Mouse (Mus musculus): ENCODE data around the gene Mafg.

Gene Mafg

GRCm38 (mm10) chr11:120623961-120624679, 9.3 kb downstream of the Mafg start:
- in situ Hi-C loops (cut with MboI; ENCODE audit: low sequenced_read_pairs): no loop called here

DNA sequence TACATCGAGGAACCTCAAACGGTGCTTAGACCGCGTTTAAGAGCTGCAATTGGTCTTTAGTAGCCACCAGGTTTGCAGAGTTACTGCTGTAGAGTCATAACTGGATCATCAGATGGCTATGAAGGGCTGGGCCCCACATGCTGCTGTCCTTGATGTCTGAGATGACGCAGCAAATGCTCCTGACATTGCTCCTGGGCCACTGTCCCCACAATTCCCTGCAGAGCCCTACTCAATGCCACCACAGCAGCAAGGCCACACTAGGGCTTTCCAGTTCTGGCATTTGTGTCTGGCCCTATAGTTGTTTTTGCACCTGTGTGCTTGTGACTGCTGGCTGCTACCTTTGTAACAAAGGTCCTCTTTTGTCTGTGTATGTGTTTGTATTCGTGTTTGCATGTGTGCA, 10.6 kb downstream of the Mafg start:
- in situ Hi-C loops (cut with MboI; ENCODE audit: low sequenced_read_pairs): no loop called here

DNA sequence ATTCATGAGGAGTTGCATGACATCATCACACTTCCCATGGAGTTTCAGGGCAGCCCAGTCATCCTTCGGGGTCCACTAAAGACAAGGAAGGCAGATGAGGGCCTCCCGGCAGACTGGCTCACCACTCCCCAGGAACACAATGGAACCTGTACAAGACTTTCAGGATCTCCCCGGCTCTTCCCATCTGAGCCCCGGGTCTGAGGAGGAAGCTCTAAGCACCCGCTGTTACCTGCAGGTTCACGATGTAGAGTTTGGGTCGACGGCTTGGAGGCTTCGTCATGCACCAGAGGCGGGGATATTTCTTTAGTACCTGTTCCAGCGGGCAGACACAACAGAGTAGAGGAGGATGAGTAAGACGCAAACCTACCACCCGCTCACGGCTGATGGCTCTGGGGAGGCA, 13.2 kb downstream of the Mafg start:
- in situ Hi-C loops (cut with MboI; ENCODE audit: low sequenced_read_pairs): no loop called here

- in situ Hi-C loops (cut with MboI; ENCODE audit: low sequenced_read_pairs): no loop called here
Observed at GRCm38 (mm10) chr11:120618619-120619535, 14.5 kb downstream of the Mafg start.

DNA sequence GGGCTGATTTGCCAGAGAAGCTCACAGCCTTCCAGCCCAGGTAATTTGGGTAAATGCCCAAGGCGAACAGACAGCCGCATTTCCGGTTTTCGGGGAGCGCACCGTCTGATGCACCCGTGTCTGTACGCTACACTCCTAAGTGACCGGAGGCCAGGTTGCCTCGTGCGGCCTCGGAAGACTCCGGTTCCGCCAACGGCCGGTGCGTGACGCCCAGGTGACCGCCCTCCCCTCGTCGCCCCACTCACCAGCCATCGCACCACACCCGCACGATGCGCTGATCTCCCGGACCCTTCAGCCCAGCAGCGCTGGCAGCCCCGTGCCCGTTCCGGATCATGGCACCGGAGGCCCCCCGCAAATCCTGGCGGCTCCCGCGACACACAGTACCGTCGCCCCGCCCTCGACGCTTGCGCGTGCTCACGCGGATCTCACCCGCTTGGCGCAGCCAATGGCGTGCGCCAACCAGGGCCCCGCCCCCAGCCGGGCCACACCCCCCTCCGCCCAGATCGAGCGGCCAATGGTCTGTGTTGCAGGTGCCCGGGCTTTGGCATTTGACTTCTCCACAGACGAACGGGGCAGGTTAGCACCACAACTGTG, 15.8 kb downstream of the Mafg start, which contains the start of gene Pcyt2:
TSS of gene Pcyt2 (minus strand) at position 418 of the 594 bp plus-strand sequence.
- in situ Hi-C loops (cut with MboI; ENCODE audit: low sequenced_read_pairs): no loop called here

DNA sequence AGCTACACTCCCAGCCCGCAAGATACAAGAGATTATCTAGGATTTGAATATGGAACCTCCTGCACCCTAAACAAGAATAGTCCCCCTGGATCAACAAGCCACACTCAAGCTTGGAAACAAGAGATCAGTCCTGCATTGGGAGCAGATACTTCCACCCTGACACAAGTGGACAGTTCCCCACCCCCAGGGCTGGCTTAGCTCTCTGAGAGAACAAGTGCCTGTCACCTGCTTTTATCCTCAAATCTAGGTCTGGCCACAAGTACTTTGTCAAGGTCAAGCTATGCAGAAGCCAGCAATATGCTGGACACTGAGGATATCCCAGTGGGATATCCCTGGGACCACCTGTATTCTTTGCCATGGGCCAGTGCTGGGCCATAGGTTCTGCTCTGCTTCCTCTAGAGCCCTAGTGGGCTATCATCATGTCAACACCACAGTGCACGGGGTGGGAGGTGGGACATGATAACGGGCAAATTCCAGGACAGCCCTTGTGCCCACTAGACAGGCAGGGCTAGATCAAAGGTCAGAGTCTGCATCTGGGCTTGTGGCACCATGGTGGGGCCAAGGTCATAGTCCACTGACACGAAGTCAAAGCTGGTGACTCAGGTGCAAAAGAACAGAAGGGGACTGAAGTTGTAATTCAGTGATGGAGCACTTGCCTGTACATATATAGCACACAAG, 16.6 kb downstream of the Mafg start:
- in situ Hi-C loops (cut with MboI; ENCODE audit: low sequenced_read_pairs): no loop called here

DNA sequence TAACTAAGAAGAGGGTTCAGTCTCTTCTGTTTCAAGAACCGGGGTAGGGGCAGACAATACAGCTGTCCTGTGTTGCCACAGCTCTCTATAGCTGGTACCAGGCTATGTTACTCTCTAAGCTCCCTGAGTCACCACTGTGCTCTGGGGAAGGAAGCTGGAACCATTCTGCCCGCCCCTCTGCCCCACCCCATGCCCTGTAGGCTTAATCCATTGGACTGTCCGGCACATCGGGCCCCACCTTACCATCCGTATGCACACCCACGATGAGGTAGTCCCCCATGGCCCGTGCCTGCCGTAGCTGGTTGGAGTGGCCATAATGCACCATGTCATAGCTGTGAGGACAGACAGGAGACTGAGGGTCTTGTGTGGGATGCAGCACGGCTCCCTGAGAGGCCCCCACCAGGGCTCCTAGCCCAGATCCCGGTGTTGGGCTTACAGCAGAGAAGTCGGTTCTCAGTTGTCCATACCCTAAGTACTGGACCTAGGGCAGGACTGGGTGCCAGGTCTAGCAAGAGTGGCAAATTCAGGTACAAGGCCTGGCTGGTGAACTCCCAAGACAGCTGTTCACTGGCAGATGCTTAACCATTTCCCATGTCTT, 17.7 kb downstream of the Mafg start:
- in situ Hi-C loops (cut with MboI; ENCODE audit: low sequenced_read_pairs): no loop called here

DNA sequence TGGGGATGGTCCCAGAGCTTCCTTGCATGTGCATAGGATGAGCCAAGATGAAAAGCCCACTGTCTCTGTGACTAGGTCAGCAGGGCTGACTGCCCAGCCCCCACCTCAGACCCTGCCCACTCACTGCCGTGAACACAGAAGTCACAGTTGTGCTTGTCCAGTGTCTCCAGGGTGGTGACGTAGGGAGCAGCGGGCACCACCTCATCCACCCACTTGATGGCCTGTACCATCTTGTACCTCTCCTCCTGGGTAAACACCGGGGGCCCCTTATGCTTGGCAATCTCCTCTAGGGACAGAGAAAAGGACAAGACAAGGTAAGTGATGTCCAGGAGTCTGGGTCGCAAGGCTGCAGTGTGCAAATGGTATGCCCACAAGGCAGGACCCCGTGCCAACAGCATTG, 18.2 kb downstream of the Mafg start:
- in situ Hi-C loops (cut with MboI; ENCODE audit: low sequenced_read_pairs): no loop called here

DNA sequence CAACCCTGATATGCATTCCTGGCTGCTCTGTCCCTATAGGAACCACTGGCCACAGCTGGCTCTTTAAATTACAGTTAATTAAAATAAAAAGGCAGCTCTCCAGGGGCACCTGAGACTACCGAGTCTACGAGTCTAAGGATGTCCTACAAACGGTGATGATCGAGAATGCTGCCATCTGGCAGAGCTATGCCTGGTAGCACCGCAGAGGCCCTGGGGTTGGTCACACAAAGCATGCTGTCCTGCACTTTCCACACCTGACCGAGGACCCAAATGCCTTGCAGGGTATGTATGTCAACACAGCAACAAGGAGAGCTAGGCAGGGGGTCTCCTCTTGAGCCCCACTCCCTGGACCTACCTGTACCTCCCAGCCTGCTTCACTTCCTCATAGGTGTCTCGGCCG, 19.4 kb downstream of the Mafg start:
- in situ Hi-C loops (cut with MboI; ENCODE audit: low sequenced_read_pairs): no loop called here

- in situ Hi-C loops (cut with MboI; ENCODE audit: low sequenced_read_pairs): no loop called here
Observed at GRCm38 (mm10) chr11:120613481-120613972, 19.9 kb downstream of the Mafg start.

DNA sequence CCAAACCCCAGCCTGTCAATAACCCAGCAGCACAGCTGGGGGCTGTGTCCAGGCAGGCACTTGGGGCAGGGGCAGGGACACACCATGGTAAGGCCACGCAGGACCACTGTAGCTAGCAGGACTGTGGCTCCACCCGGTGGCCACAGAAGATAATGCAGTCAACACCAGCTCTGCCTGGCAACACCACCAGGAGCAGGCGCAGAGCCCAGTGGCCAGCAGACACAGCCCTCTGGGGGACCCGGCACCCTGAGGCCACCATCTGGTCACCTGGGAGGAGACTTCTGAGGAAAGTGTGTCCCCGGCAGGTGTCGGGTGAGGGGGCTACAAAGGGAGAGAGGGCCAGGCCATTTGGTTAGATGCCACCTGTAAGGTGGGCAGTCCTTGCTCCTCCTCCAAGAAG, 20.6 kb downstream of the Mafg start:
- in situ Hi-C loops (cut with MboI; ENCODE audit: low sequenced_read_pairs): no loop called here

DNA sequence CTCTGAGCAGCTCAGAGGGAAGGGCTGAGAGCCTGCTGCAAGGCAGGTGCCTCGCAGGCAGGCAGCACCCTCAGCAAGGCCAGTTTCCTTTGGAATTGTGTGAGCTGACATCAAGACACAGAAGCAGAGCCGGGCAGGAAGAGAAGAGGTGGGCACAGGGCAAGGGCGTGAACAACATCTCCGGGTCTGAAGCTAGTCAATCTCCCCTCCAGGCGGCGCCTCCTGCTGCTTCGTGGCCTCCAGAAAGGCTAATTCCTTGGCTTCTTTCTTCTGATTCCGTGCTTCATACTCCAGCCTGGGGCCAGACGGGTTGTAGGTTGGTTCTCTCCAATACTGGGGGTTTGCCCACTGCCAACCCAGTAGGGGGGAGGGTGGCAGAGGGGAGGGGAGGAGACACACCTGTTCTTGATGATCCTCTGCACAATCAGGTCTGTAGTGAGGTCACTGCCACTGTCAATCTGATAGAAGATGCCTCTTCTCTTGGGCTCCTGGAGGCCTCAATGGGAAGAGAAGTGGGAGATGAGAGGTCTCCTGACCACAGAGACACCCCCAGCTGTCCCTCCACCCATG, 22.8 kb downstream of the Mafg start:
- in situ Hi-C loops (cut with MboI; ENCODE audit: low sequenced_read_pairs): no loop called here

- in situ Hi-C loops (cut with MboI; ENCODE audit: low sequenced_read_pairs): no loop called here
Observed at GRCm38 (mm10) chr11:120609250-120609649, 24.1 kb downstream of the Mafg start.

GRCm38 (mm10) chr11:120608241-120609034, 25.0 kb downstream of the Mafg start, which contains the start of gene Npb:
TSS of gene Npb (plus strand) at chr11:120608477.
- in situ Hi-C loops (cut with MboI; ENCODE audit: low sequenced_read_pairs): no loop called here

DNA sequence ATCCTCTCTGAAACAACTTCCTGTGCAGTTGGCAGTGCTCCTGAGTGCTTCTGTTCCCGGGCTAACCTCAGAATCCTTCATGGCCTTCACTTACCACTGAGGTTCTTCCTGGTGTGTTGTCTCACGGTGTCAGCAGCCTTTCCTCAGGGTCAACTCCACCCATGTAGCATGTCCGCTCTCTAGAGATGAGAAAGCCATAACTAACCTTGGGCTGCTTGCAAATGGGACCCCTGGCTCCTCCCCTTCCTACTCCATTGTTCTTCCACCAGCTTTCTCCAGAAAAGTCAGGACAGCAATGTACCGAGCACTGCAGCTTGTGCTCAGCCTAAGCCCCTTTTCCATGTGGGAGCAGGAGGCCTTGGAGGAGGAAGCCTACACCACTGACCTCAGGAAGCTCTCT, 26.6 kb downstream of the Mafg start:
- in situ Hi-C loops (cut with MboI; ENCODE audit: low sequenced_read_pairs): no loop called here

DNA sequence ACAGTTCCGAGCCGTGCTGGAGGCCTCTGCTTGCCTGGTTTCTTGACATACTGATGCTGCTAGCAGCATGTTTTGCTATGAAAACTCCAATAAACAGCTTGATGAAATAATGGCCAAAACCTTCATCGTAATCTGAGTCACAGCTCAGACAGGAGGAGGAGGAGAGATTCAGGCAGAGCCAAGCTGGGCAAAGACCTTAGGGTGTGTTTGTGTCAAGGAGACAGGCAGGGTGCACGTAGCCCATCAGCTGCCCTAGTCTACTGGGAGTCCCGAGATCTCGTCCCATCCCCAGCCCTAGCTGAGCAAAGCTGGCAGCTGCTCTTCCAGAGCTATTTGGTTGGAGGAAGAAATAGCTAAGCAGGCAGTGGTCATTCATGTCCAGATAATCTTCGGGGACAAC, 27.7 kb downstream of the Mafg start:
- in situ Hi-C loops (cut with MboI; ENCODE audit: low sequenced_read_pairs): no loop called here

GRCm38 (mm10) chr11:120603545-120603944, 29.9 kb downstream of the Mafg start:
- in situ Hi-C loops (cut with MboI; ENCODE audit: low sequenced_read_pairs): no loop called here

DNA sequence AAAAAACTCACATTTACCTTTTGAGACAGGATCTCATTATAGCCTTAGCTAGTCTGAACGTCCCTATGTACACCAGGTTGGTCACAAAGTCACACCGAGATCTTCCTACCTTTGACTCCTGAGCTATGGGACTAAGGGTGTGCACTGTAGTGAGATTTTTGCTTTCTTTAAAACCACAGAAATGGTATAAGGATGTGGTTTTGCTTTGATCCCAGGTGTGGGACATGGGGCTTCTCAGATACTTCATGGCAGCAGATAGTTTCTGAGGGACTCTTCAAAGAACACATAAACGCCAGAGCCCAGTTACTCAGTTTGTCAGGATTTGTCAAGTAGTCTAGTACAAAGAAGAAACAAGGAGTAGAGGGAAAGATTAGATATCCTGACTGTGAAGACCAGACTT, 32.7 kb downstream of the Mafg start:
- in situ Hi-C loops (cut with MboI; ENCODE audit: low sequenced_read_pairs): no loop called here

DNA sequence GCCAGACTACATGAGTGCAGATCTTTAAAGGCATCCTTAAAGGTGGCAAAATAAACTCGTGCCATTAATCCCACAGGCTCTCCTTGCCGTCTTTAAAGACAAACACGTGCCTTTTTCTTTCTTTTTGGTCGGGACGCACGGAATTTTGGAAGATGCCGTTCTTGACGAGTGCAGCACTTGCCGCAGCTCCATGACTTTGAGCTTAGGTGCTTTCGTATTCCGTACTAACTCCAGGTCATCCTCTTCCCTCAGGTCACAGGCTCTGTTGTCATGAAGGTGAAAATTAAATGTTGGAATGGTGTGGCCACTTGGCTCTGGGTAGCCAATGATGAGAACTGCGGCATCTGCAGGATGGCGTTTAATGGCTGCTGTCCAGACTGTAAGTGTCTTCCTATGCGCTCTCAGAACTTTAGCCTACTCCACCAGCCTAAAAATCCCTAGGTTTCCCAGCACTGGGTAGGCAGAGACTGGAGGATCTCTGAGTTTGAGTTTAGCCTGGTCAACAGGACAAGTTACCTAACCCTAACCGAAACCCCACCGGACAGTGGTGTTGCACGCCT, 34.3 kb downstream of the Mafg start:
- in situ Hi-C loops (cut with MboI; ENCODE audit: low sequenced_read_pairs): no loop called here
